Mouse (Mus musculus) cerebellum, postnatal 10 days (tissue): ENCODE measurements around the gene Grm8.

Experiments
- DNase-seq, 2 experiments: peaks; one replicate each; pipeline ENCODE4 v3.0.0; 2021; ENCODE audit warnings: mixed read lengths in 2 of 2

Gene Grm8

GRCm38 (mm10) chr6:28032006-28032405 is 103.0 kb downstream of the Grm8 start:
- no peak for DNase-seq

GRCm38 (mm10) chr6:28017653-28018052 is 117.3 kb downstream of the Grm8 start:
- DNase-seq, result no peak

GRCm38 (mm10) chr6:28007001-28007400 is 128.0 kb downstream of the Grm8 start:
- DNase-seq, result no peak

- DNase-seq, result no peak
Observed at GRCm38 (mm10) chr6:27997250-27997649, 137.7 kb downstream of the Grm8 start.

- DNase-seq, result no peak
Observed at GRCm38 (mm10) chr6:27991241-27991640, 143.7 kb downstream of the Grm8 start.

GRCm38 (mm10) chr6:27982598-27982997 is 152.4 kb downstream of the Grm8 start:
- no peak for DNase-seq

GRCm38 (mm10) chr6:27982021-27982420 is 153.0 kb downstream of the Grm8 start:
- DNase-seq, result no peak

GRCm38 (mm10) chr6:27977361-27977760 is 157.6 kb downstream of the Grm8 start:
- DNase-seq, result no peak

GRCm38 (mm10) chr6:27968859-27969258 is 166.1 kb downstream of the Grm8 start:
- DNase-seq, result no peak

- DNase-seq, result no peak
Observed at GRCm38 (mm10) chr6:27967037-27967436, 167.9 kb downstream of the Grm8 start.

GRCm38 (mm10) chr6:27965237-27965636 is 169.7 kb downstream of the Grm8 start:
- DNase-seq, result no peak

- DNase-seq, result no peak
Observed at GRCm38 (mm10) chr6:27963887-27964286, 171.1 kb downstream of the Grm8 start.

GRCm38 (mm10) chr6:27956278-27956857 is 178.6 kb downstream of the Grm8 start:
- DNase-seq, result no peak

- DNase-seq, result no peak
Observed at GRCm38 (mm10) chr6:27951433-27951832, 183.5 kb downstream of the Grm8 start.

GRCm38 (mm10) chr6:27928058-27928457 is 206.9 kb downstream of the Grm8 start:
- DNase-seq, result no peak

- DNase-seq, result peak; percentile 9 to 18
Observed at GRCm38 (mm10) chr6:27913281-27913680, 221.7 kb downstream of the Grm8 start.

GRCm38 (mm10) chr6:27904358-27904757 is 230.6 kb downstream of the Grm8 start:
- no peak for DNase-seq

- DNase-seq, result no peak
Observed at GRCm38 (mm10) chr6:27902224-27902623, 232.8 kb downstream of the Grm8 start.

GRCm38 (mm10) chr6:27901396-27901795 is 233.6 kb downstream of the Grm8 start:
- no peak for DNase-seq

- no peak for DNase-seq
Observed at GRCm38 (mm10) chr6:27895153-27895552, 239.8 kb downstream of the Grm8 start.

- DNase-seq, result peak; percentile 77 to 81
Observed at GRCm38 (mm10) chr6:27892886-27893285, 242.1 kb downstream of the Grm8 start.

- no peak for DNase-seq
Observed at GRCm38 (mm10) chr6:27888391-27888790, 246.6 kb downstream of the Grm8 start.

GRCm38 (mm10) chr6:27887922-27888321 is 247.1 kb downstream of the Grm8 start:
- DNase-seq, result no peak

GRCm38 (mm10) chr6:27885786-27886185 is 249.2 kb downstream of the Grm8 start:
- DNase-seq, result no peak

- no peak for DNase-seq
Observed at GRCm38 (mm10) chr6:27849644-27850043, 285.3 kb downstream of the Grm8 start.
